Mouse (Mus musculus) regulatory T cell (primary cell): ENCODE measurements at regions not wholly inside any gene's neighbourhood (a gene's known extent, or its start where the extent isn't known, plus 50 kb on each side); places are given as distances from the start of the nearest gene placed in this dataset.
"Not testable (repeated sequence)": the region's sequence is repeated elsewhere in the genome, so short reads cannot be mapped to it uniquely, and the experiment has no call there.

ENCODE experiments used
- in situ Hi-C: fragments of 300-600 bp; cut with MboI, MseI; formaldehyde crosslinking; loops from one replicate; pipeline ENCODE4 v1.15.1; 2025; ENCODE audit warnings: high pct_unique_total_duplicates

GRCm38 (mm10) chr10:103863909-103864308 lies 278.9 kb upstream of the Gm21293 start:
- in situ Hi-C loops: no loop called here

GRCm38 (mm10) chr10:103910098-103910497 lies 232.7 kb upstream of the Gm21293 start:
- in situ Hi-C loops: no loop called here

DNA sequence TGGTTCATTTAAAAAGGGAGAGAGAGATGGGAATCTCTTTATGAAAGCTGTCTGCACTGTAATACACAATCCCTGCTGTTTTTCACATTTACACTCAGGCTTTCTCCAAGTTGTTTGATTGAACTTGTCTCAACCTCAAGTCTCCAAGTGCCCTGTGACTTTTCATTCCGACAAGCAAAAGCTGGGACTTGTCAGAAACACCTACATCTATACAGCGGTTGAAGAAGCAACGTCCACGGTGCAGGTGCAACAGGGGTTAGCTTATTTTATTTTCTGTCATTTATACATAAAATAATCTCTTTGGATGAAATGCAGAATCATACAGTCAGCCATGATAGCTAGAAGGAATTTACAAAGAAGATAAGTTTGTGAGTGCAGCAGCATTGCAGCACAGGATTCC lies 184.6 kb upstream of the Gm21293 start:
- in situ Hi-C loops: no loop called here

GRCm38 (mm10) chr10:103976059-103976458 lies 166.7 kb upstream of the Gm21293 start:
- in situ Hi-C loops: no loop called here

- in situ Hi-C loops: no loop called here
Observed at GRCm38 (mm10) chr10:103984287-103984956, 158.4 kb upstream of the Gm21293 start.

DNA sequence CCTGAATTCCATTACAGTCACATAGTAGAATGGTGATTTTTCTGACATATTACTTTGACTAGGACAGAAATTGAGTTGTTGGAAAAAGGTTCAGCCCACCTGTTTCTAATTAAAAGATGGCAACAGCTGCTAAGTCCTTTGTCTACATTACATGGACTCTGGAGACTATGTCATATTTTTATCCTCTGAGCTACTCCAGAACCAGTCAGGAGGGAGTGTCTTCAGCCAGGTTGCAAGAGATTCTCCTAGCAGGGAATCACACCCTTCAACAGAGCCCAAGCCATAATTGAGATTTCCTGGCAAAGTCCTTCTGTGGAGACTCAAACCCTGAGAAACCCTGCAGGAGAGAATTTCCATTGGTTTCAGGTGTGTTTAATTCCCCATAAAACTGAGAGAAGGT lies 123.2 kb upstream of the Gm21293 start:
- in situ Hi-C loops: no loop called here

- in situ Hi-C loops: no loop called here
Observed at GRCm38 (mm10) chr10:104021593-104021992, 121.2 kb upstream of the Gm21293 start.

GRCm38 (mm10) chr10:104028162-104028561 lies 114.6 kb upstream of the Gm21293 start:
- in situ Hi-C loops: no loop called here

DNA sequence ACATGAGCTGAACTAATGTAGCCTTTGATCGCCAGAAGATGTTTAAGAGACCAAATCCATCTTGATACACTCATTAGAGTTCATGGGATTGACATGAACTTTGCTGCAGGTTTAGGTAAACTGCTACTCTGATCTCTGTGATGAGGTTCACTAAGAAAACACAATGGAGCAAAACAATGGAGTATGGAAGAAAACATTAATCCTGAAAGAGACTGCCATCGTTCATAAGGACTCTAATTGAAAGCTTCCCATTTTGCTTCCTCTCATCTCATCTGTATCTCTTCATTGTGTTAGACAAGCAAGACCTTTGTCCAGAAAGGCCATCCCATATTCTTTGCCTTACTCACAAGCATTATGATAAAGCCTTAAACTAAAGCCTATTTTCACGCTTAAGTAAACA lies 110.0 kb upstream of the Gm21293 start:
- in situ Hi-C loops: no loop called here

DNA sequence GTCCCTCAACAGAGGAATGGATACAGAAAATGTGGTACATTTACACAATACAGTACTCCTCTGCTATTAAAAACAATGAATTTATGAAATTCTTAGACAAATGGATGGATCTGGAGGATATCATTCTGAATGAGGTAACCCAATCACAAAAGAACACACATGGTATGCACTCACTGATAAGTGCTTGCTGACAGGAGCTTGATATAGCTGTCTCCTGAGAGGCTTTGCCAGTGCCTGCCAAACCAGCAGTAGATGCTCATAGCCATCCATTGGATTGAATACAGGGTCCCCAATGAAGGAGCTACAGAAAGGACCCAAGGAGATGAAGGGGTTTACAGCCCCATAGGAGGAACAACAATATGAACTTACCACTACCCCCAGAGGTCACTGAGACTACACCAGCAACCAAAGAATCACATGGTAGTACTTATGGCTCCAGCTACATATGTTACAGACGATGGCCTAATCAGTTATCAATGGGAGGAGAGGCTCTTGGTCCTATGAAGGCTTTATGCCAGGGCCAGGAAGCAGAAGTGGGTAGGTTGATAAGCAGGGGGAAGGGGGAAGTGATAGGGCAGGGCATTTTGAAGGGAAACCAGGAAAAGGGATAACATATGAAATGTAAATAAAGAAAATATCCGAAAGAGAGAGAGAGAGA lies 100.9 kb upstream of the Gm21293 start:
- in situ Hi-C loops: not testable (repeated sequence)

- in situ Hi-C loops: no loop called here
Observed at GRCm38 (mm10) chr10:104042387-104042775, 100.4 kb upstream of the Gm21293 start.

- in situ Hi-C loops: no loop called here
Observed at GRCm38 (mm10) chr10:104043569-104043968, 99.2 kb upstream of the Gm21293 start.
